Mouse (Mus musculus): ENCODE data around the gene Relt.

- TF ChIP-seq CTCF (IDR thresholded peaks at IDR 0.05; ENCODE audit: borderline replicate concordance, insufficient read depth, low read length) (no peak), POLR2A (IDR thresholded peaks at IDR 0.05; ENCODE audit: low read depth, low read length) (no peak)
These were observed 16.3 kb upstream of the Relt start for GRCm38 (mm10) chr7:100879595-100879994.
